Mouse (Mus musculus) spleen, adult 2 months (tissue): ENCODE measurements around the gene Wdr18. TPM values are rescaled to one million over a fixed set of nuclear protein-coding genes. Genes with fewer than 3 reads are reported as not detected.

Experiments used
- DNase-seq, 2 experiments: peaks; one replicate each; pipeline versions ENCODE4 v3.0.0 to v3.0.0-alpha.2; 2012 to 2021; ENCODE audit warnings: low spot score in 2 of 2, low read depth in 1 of 2
- H3K27ac ChIP-seq: fragments of 200-500 bp; 2 replicates; pipeline ENCODE4 v1.5.1; 2012; ENCODE audit warnings: low read length, inconsistent platforms; ENCODE audit not compliant: insufficient read depth
- H3K27me3 ChIP-seq: fragments of 200-500 bp; 2 replicates; pipeline ENCODE4 v1.6.1; 2012; ENCODE audit warnings: mild to moderate bottlenecking, moderate library complexity, low read length, inconsistent platforms; ENCODE audit not compliant: control insufficient read depth, insufficient read depth
- H3K36me3 ChIP-seq: fragments of 200-500 bp; 2 replicates; pipeline ENCODE4 v1.6.1; 2012; ENCODE audit warnings: mild to moderate bottlenecking, low read length, inconsistent platforms; ENCODE audit not compliant: control insufficient read depth, insufficient read depth
- H3K4me1 ChIP-seq: fragments of 200-500 bp; 2 replicates; pipeline ENCODE4 v1.6.1; 2011; ENCODE audit warnings: inconsistent platforms; ENCODE audit not compliant: control insufficient read depth, insufficient read depth, insufficient read length
- H3K4me3 ChIP-seq: fragments of 200-500 bp; 2 replicates; pipeline ENCODE4 v1.5.1; 2011; ENCODE audit warnings: mild to moderate bottlenecking, inconsistent platforms; ENCODE audit not compliant: insufficient read depth, insufficient read length; ENCODE audit errors: extremely low read depth
- CTCF ChIP-seq: fragments of 200-500 bp; IDR thresholded peaks from 2 replicates; pipeline ENCODE4 v1.5.1; 2011; ENCODE audit warnings: mild to moderate bottlenecking, inconsistent platforms; ENCODE audit not compliant: insufficient read depth, insufficient read length, insufficient replicate concordance; ENCODE audit errors: extremely low read depth
- POLR2A ChIP-seq: fragments of 200-500 bp; IDR thresholded peaks from 2 replicates; pipeline ENCODE4 v1.6.1; 2011; ENCODE audit warnings: low read depth, low read length, inconsistent platforms
- WGBS: fragments of 180-500 bp; shearing (Covaris S2); methylation state at CpG from one replicate; pipeline ENCODE4 v1.1.7; 2018; 5-methylcytosine and 5-hydroxymethylcytosine counted together
- polyA plus RNA-seq: library from polyadenylated mRNA; depleted of rRNA; stranded (reverse); fragments of >200 nt; gene quantifications from 2 replicates; pipeline ENCODE4 v1.2.3, GENCODE M21; 2012

Gene Wdr18
- polyA plus RNA-seq, 1 experiment: 41.2 TPM

GRCm38 (mm10) chr10:79940749-79941148 is 19.2 kb upstream of the Wdr18 start:
- H3K27me3 ChIP-seq: no peaks in the 10 kb centered on the region
- DNase-seq: peak; percentile 77 to 89
- 10% methylated on average over 7 of the region's 7 CpGs for WGBS
- TF ChIP-seq CTCF: no peak
- TF ChIP-seq POLR2A: no peak
- peaks cover 68% of the 10 kb centered on the region for H3K4me1 ChIP-seq
- H3K36me3 ChIP-seq: no peaks in the 10 kb centered on the region
- peak overlapping the region; percentile 59 for H3K27ac ChIP-seq
- H3K4me3 ChIP-seq: no peak overlapping the region; the same call in 1 of the 2 replicates

DNA sequence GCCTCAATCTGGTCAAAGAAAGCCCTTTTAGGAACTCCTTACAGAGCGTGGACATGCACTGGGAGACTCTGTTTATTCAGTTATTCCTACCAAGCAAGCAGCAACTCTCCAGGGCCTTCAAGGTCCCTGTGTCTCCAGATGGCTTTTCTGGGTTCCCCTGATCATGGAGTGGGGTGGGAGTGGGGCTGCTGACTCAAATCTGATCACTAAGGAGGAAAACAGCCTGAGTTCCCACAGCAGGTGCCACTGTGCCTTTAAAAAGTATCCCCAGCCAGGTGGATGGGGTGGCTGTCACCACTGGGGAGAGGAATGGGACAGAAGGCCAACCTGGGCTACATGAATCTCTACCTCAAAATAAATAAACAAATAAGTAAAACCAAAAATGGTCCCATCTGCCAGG is 17.0 kb upstream of the Wdr18 start:
- DNase-seq: no peak
- H3K27ac ChIP-seq: no peak overlapping the region; the same call in 1 of the 2 replicates

DNA sequence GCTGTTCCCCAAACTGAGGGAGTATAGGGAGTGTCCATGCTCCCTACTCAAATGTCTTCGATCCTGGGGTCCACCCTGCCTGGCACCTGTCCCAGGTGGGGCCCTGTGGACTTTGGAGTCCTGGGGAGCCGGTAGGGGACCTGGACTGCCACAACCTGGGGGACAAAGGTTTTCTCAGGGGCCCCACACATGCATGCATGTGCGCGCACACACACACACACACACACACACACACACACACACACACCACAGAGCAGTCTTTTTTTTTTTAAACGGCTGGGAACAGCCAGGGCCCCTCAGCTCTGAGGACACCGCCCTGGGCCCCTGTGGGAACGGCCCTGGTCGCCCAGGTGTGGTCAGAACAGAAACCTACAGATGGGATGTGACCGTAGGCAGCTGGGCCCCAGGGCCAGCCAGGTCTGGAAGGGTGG is 16.5 kb upstream of the Wdr18 start:
- Histone ChIP-seq H3K4me3 (no peak overlapping the region), H3K27me3 (no peaks in the 10 kb centered on the region), H3K27ac (no peak overlapping the region), H3K36me3 (no peaks in the 10 kb centered on the region), H3K4me1 (peaks cover 42% of the 10 kb centered on the region)
- no peak for DNase-seq
- 29% methylated on average over 9 of the region's 9 CpGs for WGBS
- TF ChIP-seq CTCF (no peak), POLR2A (no peak)

More for the DNA sequence above, 17.0 kb upstream of the Wdr18 start:
- H3K4me3 ChIP-seq: no peak overlapping the region
- 81% methylated on average over 1 of the region's 1 CpGs for WGBS
- peaks cover 47% of the 10 kb centered on the region for H3K4me1 ChIP-seq
- TF ChIP-seq CTCF (no peak), POLR2A (no peak)
- no peaks in the 10 kb centered on the region for H3K27me3 ChIP-seq
- no peaks in the 10 kb centered on the region for H3K36me3 ChIP-seq

GRCm38 (mm10) chr10:79945507-79946234 is 14.3 kb upstream of the Wdr18 start:
- Histone ChIP-seq H3K27ac (no peak overlapping the region), H3K4me3 (no peak overlapping the region), H3K27me3 (no peaks in the 10 kb centered on the region), H3K4me1 (peaks cover 23% of the 10 kb centered on the region; the same call in 1 of the 2 replicates), H3K36me3 (peaks cover 10% of the 10 kb centered on the region)
- DNase-seq: no peak
- 83% methylated on average over 16 of the region's 16 CpGs for WGBS
- TF ChIP-seq CTCF: no peak
- no peak for TF ChIP-seq POLR2A

GRCm38 (mm10) chr10:79946752-79947322 is 13.1 kb upstream of the Wdr18 start:
- Histone ChIP-seq H3K27me3 (no peaks in the 10 kb centered on the region), H3K27ac (no peak overlapping the region), H3K4me3 (no peak overlapping the region), H3K4me1 (peaks cover 14% of the 10 kb centered on the region; the same call in 1 of the 2 replicates), H3K36me3 (peaks cover 17% of the 10 kb centered on the region)
- DNase-seq: no peak
- WGBS: 66% methylated on average over 7 of the region's 7 CpGs
- TF ChIP-seq POLR2A (no peak), CTCF (no peak)

- H3K27me3 ChIP-seq: no peaks in the 10 kb centered on the region
- WGBS: 84% methylated on average over 6 of the region's 6 CpGs
- no peak overlapping the region for H3K27ac ChIP-seq
- H3K4me3 ChIP-seq: no peak overlapping the region
- peaks cover 13% of the 10 kb centered on the region; the same call in 1 of the 2 replicates for H3K4me1 ChIP-seq
- H3K36me3 ChIP-seq: peaks cover 17% of the 10 kb centered on the region
- no peak for TF ChIP-seq CTCF
- TF ChIP-seq POLR2A: no peak
- no peak for DNase-seq
These were observed 12.4 kb upstream of the Wdr18 start for GRCm38 (mm10) chr10:79947502-79947901.

DNA sequence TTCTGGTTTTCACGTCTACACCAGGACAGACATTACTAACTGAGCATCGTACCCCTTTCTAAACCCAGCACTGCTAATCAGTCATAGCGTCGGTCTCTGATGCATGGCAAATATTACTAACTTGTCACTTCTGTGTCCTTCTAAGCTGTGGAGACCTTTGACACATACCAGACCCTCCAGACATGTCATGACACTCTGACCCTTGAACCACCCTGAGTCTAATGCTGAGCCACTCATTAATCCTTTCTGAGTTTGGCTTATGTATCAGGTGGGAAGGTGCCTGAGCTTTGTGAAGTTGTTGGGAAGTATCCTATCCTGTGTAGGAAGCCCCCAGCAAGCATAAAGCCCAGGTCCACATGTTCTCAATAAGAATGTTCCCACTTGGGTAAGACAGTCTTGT is 10.1 kb upstream of the Wdr18 start:
- no peak for DNase-seq
- 93% methylated on average over 4 of the region's 4 CpGs for WGBS
- no peaks in the 10 kb centered on the region; the same call in 1 of the 2 replicates for H3K4me1 ChIP-seq
- TF ChIP-seq CTCF (no peak), POLR2A (no peak)
- H3K36me3 ChIP-seq: peaks cover 17% of the 10 kb centered on the region
- no peak overlapping the region for H3K27ac ChIP-seq
- no peaks in the 10 kb centered on the region for H3K27me3 ChIP-seq
- H3K4me3 ChIP-seq: no peak overlapping the region
